Mouse (Mus musculus) embryonic facial prominence, embryonic 14.5 days (tissue): ENCODE data around the gene Hoxb9. TPM values are rescaled to one million over a fixed set of nuclear protein-coding genes. Genes with fewer than 3 reads are reported as not detected.
A peak's percentile ranks its signal among the peaks of the same experiment; 100 is the strongest.

Experiments
- ATAC-seq: fragments of 200-750 bp; cut with Nextera tagmentation; 2 replicates; pipeline ENCODE4 v1.8.0; 2017; ENCODE audit warnings: low read depth, moderate number of reproducible peaks, moderate TSS enrichment
- DNase-seq: peaks from one replicate; pipeline ENCODE4 v3.0.0-alpha.2; 2015; ENCODE audit warnings: low spot score
- H3K27ac ChIP-seq: fragments of 300-500 bp; sonication (generic); replicated peaks from 2 replicates; pipeline ENCODE4 v1.5.1; 2014; ENCODE audit warnings: low read depth, mild to moderate bottlenecking, low read length, moderate library complexity
- H3K27me3 ChIP-seq: fragments of 300-500 bp; sonication (generic); replicated peaks from 2 replicates; pipeline ENCODE4 v1.6.1; 2014; ENCODE audit warnings: low read length; ENCODE audit not compliant: control insufficient read depth, insufficient read depth
- H3K36me3 ChIP-seq: fragments of 300-500 bp; sonication (generic); 2 replicates; pipeline ENCODE4 v1.6.1; 2014; ENCODE audit warnings: low read length, mixed read lengths; ENCODE audit not compliant: control insufficient read depth, insufficient read depth
- H3K4me1 ChIP-seq: fragments of 300-500 bp; sonication (generic); 2 replicates; pipeline ENCODE4 v1.6.1; 2014; ENCODE audit warnings: antibody characterized with exemption, low read length; ENCODE audit not compliant: control insufficient read depth, insufficient read depth
- H3K4me2 ChIP-seq: fragments of 300-500 bp; sonication (generic); 2 replicates; pipeline ENCODE4 v1.6.1; 2014; ENCODE audit warnings: low read depth, mild to moderate bottlenecking, low read length, moderate library complexity, mixed read lengths
- H3K4me3 ChIP-seq: fragments of 300-500 bp; sonication (generic); 2 replicates; pipeline ENCODE4 v1.5.1; 2014; ENCODE audit warnings: low read depth, mild to moderate bottlenecking, low read length
- H3K9ac ChIP-seq: fragments of 300-500 bp; sonication (generic); 2 replicates; pipeline ENCODE4 v1.6.1; 2014; ENCODE audit warnings: low read depth, mild to moderate bottlenecking, low read length, moderate library complexity, mixed read lengths
- H3K9me3 ChIP-seq: fragments of 300-500 bp; sonication (generic); 2 replicates; pipeline ENCODE4 v1.6.1; 2016; ENCODE audit warnings: low read length; ENCODE audit not compliant: control insufficient read depth
- WGBS: fragments of 180-500 bp; shearing (Covaris S2); extraction: QIAGEN DNeasy Blood & Tissue Kit; methylation state at CpG from one replicate; pipeline ENCODE4 v1.1.7; 2014; 5-methylcytosine and 5-hydroxymethylcytosine counted together
- polyA plus RNA-seq: library from polyadenylated mRNA; unstranded; fragments of >200 nt; fragmentation: Nextera tagmentation; extraction: Ambion mirVana; gene quantifications from 2 replicates; pipeline ENCODE4 v1.2.1, GENCODE M21; 2014

Hoxb9 gene
- polyA plus RNA-seq, 1 experiment from 2014 or later = 0.10 TPM

GRCm38 (mm10) chr11:96285771-96286738 is 14.8 kb downstream of the Hoxb9 start, which contains the start of gene Hoxb7:
Hoxb7 (plus strand) TSS chr11:96286623.
- peaks cover 98% of the 10 kb centered on the region for H3K27me3 ChIP-seq
- peak within 1 kb of the TSS; percentile 20 for H3K4me3 ChIP-seq
- H3K9ac ChIP-seq = no peak within 1 kb of the TSS; the same call in 1 of the 2 replicates
- H3K4me2 ChIP-seq = peak within 1 kb of the TSS; percentile 34
- no peaks in the 10 kb centered on the region for H3K36me3 ChIP-seq
- H3K4me1 ChIP-seq = peaks cover 4% of the 10 kb centered on the region; the same call in 1 of the 2 replicates
- ATAC-seq (no peak), DNase-seq (no peak)
- WGBS = 2% methylated on average over 40 of the region's 43 CpGs
- no peaks in the 10 kb centered on the region for H3K9me3 ChIP-seq
- no peak within 1 kb of the TSS for H3K27ac ChIP-seq

- Histone ChIP-seq H3K4me1 (peaks cover 4% of the 10 kb centered on the region; the same call in 1 of the 2 replicates), H3K4me2 (peak overlapping the region; percentile 34), H3K4me3 (peak overlapping the region; percentile 20), H3K36me3 (no peaks in the 10 kb centered on the region), H3K9me3 (no peaks in the 10 kb centered on the region), H3K27me3 (peaks cover 98% of the 10 kb centered on the region), H3K9ac (no peak overlapping the region; the same call in 1 of the 2 replicates), H3K27ac (no peak overlapping the region)
- WGBS = under 1% methylated on average over 37 of the region's 55 CpGs
- ATAC-seq (no peak), DNase-seq (no peak)
Observed at GRCm38 (mm10) chr11:96286739-96287385, 15.6 kb downstream of the Hoxb9 start.

GRCm38 (mm10) chr11:96287411-96287810 is 16.2 kb downstream of the Hoxb9 start:
- Histone ChIP-seq H3K4me2 (no peak overlapping the region), H3K9me3 (no peaks in the 10 kb centered on the region), H3K9ac (no peak overlapping the region), H3K27ac (no peak overlapping the region), H3K27me3 (peaks cover 98% of the 10 kb centered on the region), H3K4me3 (no peak overlapping the region), H3K36me3 (no peaks in the 10 kb centered on the region), H3K4me1 (peaks cover 4% of the 10 kb centered on the region; the same call in 1 of the 2 replicates)
- no peak for DNase-seq
- ATAC-seq = no peak
- WGBS = 4% methylated on average over 8 of the region's 9 CpGs

GRCm38 (mm10) chr11:96288455-96289221 is 17.4 kb downstream of the Hoxb9 start:
- Histone ChIP-seq H3K4me2 (no peak overlapping the region), H3K9me3 (no peaks in the 10 kb centered on the region), H3K4me1 (peaks cover 4% of the 10 kb centered on the region; the same call in 1 of the 2 replicates), H3K4me3 (no peak overlapping the region), H3K9ac (no peak overlapping the region), H3K27me3 (peaks cover 98% of the 10 kb centered on the region), H3K36me3 (no peaks in the 10 kb centered on the region), H3K27ac (no peak overlapping the region)
- 13% methylated on average over 1 of the region's 1 CpGs for WGBS
- no peak for ATAC-seq
- DNase-seq = no peak

- no peak for ATAC-seq
Observed at GRCm38 (mm10) chr11:96289293-96289692, 18.0 kb downstream of the Hoxb9 start.

GRCm38 (mm10) chr11:96289837-96290236 is 18.6 kb downstream of the Hoxb9 start:
- Histone ChIP-seq H3K4me3 (no peak overlapping the region), H3K27ac (no peak overlapping the region), H3K9me3 (no peaks in the 10 kb centered on the region), H3K4me2 (no peak overlapping the region), H3K27me3 (peaks cover 98% of the 10 kb centered on the region), H3K9ac (no peak overlapping the region), H3K4me1 (no peaks in the 10 kb centered on the region), H3K36me3 (no peaks in the 10 kb centered on the region)
- ATAC-seq (no peak), DNase-seq (no peak)
- 4% methylated on average over 6 of the region's 6 CpGs for WGBS

More at GRCm38 (mm10) chr11:96289293-96289692, 18.0 kb downstream of the Hoxb9 start:
- 3% methylated on average over 21 of the region's 21 CpGs for WGBS
- H3K4me3 ChIP-seq = no peak overlapping the region
- H3K36me3 ChIP-seq = no peaks in the 10 kb centered on the region
- H3K27me3 ChIP-seq = peaks cover 98% of the 10 kb centered on the region
- no peak overlapping the region for H3K9ac ChIP-seq
- H3K4me1 ChIP-seq = peaks cover 4% of the 10 kb centered on the region; the same call in 1 of the 2 replicates
- H3K9me3 ChIP-seq = no peaks in the 10 kb centered on the region
- no peak overlapping the region for H3K27ac ChIP-seq
- DNase-seq = no peak
- H3K4me2 ChIP-seq = no peak overlapping the region

GRCm38 (mm10) chr11:96290705-96291355 is 19.6 kb downstream of the Hoxb9 start:
- ATAC-seq (no peak), DNase-seq (no peak)
- Histone ChIP-seq H3K4me3 (no peak overlapping the region), H3K9ac (no peak overlapping the region), H3K36me3 (no peaks in the 10 kb centered on the region), H3K4me2 (no peak overlapping the region), H3K27ac (no peak overlapping the region), H3K4me1 (no peaks in the 10 kb centered on the region), H3K27me3 (peaks cover 99% of the 10 kb centered on the region), H3K9me3 (no peaks in the 10 kb centered on the region)
- whole genome bisulfite sequencing = 4% methylated on average over 17 of the region's 17 CpGs
